ENCODE assay signal across 8 mouse cellular contexts in genomic region chr11:116167232-116167631, GRCm38 (mm10). TPM values are rescaled to one million over a fixed set of nuclear protein-coding genes. Genes with fewer than 3 reads are reported as not detected.
A peak's percentile ranks its signal among the peaks of the same experiment; 100 is the strongest.
DNase-seq lines count a peak whose midpoint lies in the region; ATAC-seq and TF ChIP-seq lines count a peak whose summit lies in the region.

No protein-coding gene starts in this region.

- TF ChIP-seq POLR2A in myocyte (IDR thresholded peaks at IDR 0.05; ENCODE audit: insufficient read length, low read depth) = no peak

- peak overlapping the region; percentile 67 for H3K4me3 ChIP-seq in lung, embryonic 14.5 days (ENCODE audit: low read depth, low read length)
- peak overlapping the region; percentile 81 for H3K4me3 ChIP-seq in hindbrain, embryonic 15.5 days
- H3K4me3 ChIP-seq in myocyte = peak overlapping the region; percentile 54

- peak overlapping the region; percentile 68 for H3K4me2 ChIP-seq in lung, embryonic 14.5 days
- peak overlapping the region; percentile 83 for H3K4me2 ChIP-seq in hindbrain, embryonic 15.5 days
- H3K4me2 ChIP-seq in myocyte (ENCODE audit: low read depth) = peak overlapping the region; percentile 97

- no peaks in the 10 kb centered on the region for H3K27me3 ChIP-seq in lung, embryonic 14.5 days (ENCODE audit: insufficient read depth, low read length)
- no peaks in the 10 kb centered on the region for H3K27me3 ChIP-seq in hindbrain, embryonic 15.5 days
- no peaks in the 10 kb centered on the region for H3K27me3 ChIP-seq in myocyte (ENCODE audit: control insufficient read depth, insufficient read depth, insufficient read length)

- peaks cover 18% of the 10 kb centered on the region for H3K79me2 ChIP-seq in myocyte (ENCODE audit: control insufficient read depth, insufficient read depth)

- H3K36me3 ChIP-seq in lung, embryonic 14.5 days (ENCODE audit: insufficient read depth) = peaks cover 49% of the 10 kb centered on the region
- H3K36me3 ChIP-seq in hindbrain, embryonic 15.5 days = peaks cover 20% of the 10 kb centered on the region
- H3K36me3 ChIP-seq in myocyte (ENCODE audit: control insufficient read depth, insufficient read depth) = peaks cover 9% of the 10 kb centered on the region

- peak overlapping the region; percentile 76 for H3K9ac ChIP-seq in lung, embryonic 14.5 days
- H3K9ac ChIP-seq in hindbrain, embryonic 15.5 days = peak overlapping the region; percentile 74

- TF ChIP-seq CTCF in lung, embryonic 14.5 days (IDR thresholded peaks at IDR 0.05; ENCODE audit: low read depth) = no peak

- peaks cover 7% of the 10 kb centered on the region; the same call in 1 of the 2 replicates for H3K4me1 ChIP-seq in lung, embryonic 14.5 days (ENCODE audit: insufficient read depth)
- peaks cover 35% of the 10 kb centered on the region for H3K4me1 ChIP-seq in hindbrain, embryonic 15.5 days (replicated peaks)

- H3K9me3 ChIP-seq in lung, embryonic 14.5 days (ENCODE audit: low read depth, low read length) = no peaks in the 10 kb centered on the region
- no peaks in the 10 kb centered on the region for H3K9me3 ChIP-seq in hindbrain, embryonic 15.5 days

- peak; percentile 0; the same call in 1 of the 2 replicates for ATAC-seq in lung, embryonic 14.5 days (ENCODE audit: insufficient read depth)
- no peak for ATAC-seq in hindbrain, embryonic 15.5 days (ENCODE audit: low FRiP score, low read depth)

- peak; percentile 84 for DNase-seq in lung, embryonic 14.5 days
- DNase-seq in lung, postnatal 14 days = no peak
- DNase-seq in embryo, embryonic 10.5 days (ENCODE audit: low spot score) = peak; percentile 53
- no peak for DNase-seq in layer of hippocampus, postnatal 10 days (ENCODE audit: low spot score in 2 of 2)
- DNase-seq in adrenal gland, adult 8-10 months = no peak
- DNase-seq in kidney, adult 9 months = no peak

- peak overlapping the region; percentile 95 for H3K27ac ChIP-seq in lung, embryonic 14.5 days (ENCODE audit: low read depth)
- H3K27ac ChIP-seq in hindbrain, embryonic 15.5 days (replicated peaks) = peak overlapping the region; percentile 91

- 2% methylated on average over 6 of the region's 6 CpGs for WGBS in lung, embryonic 14.5 days
- WGBS in hindbrain, embryonic 15.5 days = 4% methylated on average over 6 of the region's 6 CpGs

- H3ac ChIP-seq in myocyte (ENCODE audit: control insufficient read depth, insufficient read length) = peak overlapping the region; percentile 14

TF ChIP-seq in myocyte, 11 proteins besides CTCF, POLR2A, EP300 and RAD21:
- TF ChIP-seq USF1 (IDR thresholded peaks at IDR 0.05; ENCODE audit: low read depth) (no peak), POLR2AphosphoS2 (IDR thresholded peaks at IDR 0.05; ENCODE audit: insufficient read length, low read depth) (no peak), MYOD1 (IDR thresholded peaks at IDR 0.05; ENCODE audit: control insufficient read depth in 1 of 3, insufficient read length in 2 of 3, low read depth in 2 of 3) (no peak), TCF12 (IDR thresholded peaks at IDR 0.05; ENCODE audit: insufficient read depth, poor library complexity, severe bottlenecking) (no peak), E2F4 (IDR thresholded peaks at IDR 0.05; ENCODE audit: insufficient read depth) (no peak), MYOG (IDR thresholded peaks at IDR 0.05; ENCODE audit: control insufficient read depth in 1 of 3, insufficient read depth in 1 of 3, insufficient read length in 2 of 3, low read depth in 2 of 3) (no peak), CEBPB (IDR thresholded peaks at IDR 0.05; ENCODE audit: insufficient read depth, poor library complexity, severe bottlenecking) (no peak), MAX (IDR thresholded peaks at IDR 0.05; ENCODE audit: low read depth) (no peak), REST (IDR thresholded peaks at IDR 0.05; ENCODE audit: insufficient read depth, insufficient read length) (no peak), SRF (IDR thresholded peaks at IDR 0.05; ENCODE audit: control insufficient read depth, insufficient read length, low read depth) (no peak), TCF3 (IDR thresholded peaks at IDR 0.05; ENCODE audit: insufficient read length, low read depth) (no peak)
TF ChIP-seq in myocyte: peak in this region for 0.

RNA-seq across cellular contexts. Expression of gene Fbf1, which starts 0.7 kb away (rescaled TPM):
- 30.9 and 35.2 TPM in 2 replicates for polyA plus RNA-seq in lung, embryonic 14.5 days (2014; fragmentation: Nextera tagmentation; extraction: Ambion mirVana)
- polyA plus RNA-seq in hindbrain, embryonic 15.5 days (2015; fragmentation: Nextera tagmentation; extraction: Ambion mirVana) = 55.7 and 59.0 TPM in 2 replicates
- 41.7 TPM for polyA plus RNA-seq in myocyte (2012; fragmentation: generic; extraction: Trizol)
- 10 to 100 TPM; 84.7 to 94.9 TPM for total RNA-seq in layer of hippocampus, postnatal 10 days (2021)
- total RNA-seq in adrenal gland, adult 8-10 months (2022) = 10 to 100 TPM; 47.7 to 69.4 (median 52.4) TPM

RNA-seq across cellular contexts. Expression of gene Mrpl38, which starts 28.6 kb away (rescaled TPM):
- 89.3 and 91.9 TPM in 2 replicates for polyA plus RNA-seq in lung, embryonic 14.5 days (2014; fragmentation: Nextera tagmentation; extraction: Ambion mirVana)
- polyA plus RNA-seq in hindbrain, embryonic 15.5 days (2015; fragmentation: Nextera tagmentation; extraction: Ambion mirVana) = 86.2 and 89.0 TPM in 2 replicates
- 141 TPM for polyA plus RNA-seq in myocyte (2012; fragmentation: generic; extraction: Trizol)
- total RNA-seq in layer of hippocampus, postnatal 10 days (2021) = 10 to 100 TPM; 55.6 to 64.8 TPM
- total RNA-seq in adrenal gland, adult 8-10 months (2022) = 100 to 1,000 TPM in 3 of 4 experiments, 10 to 100 TPM in 1; 97.5 to 112 (median 107) TPM

RNA-seq across cellular contexts. Expression of gene Ten1, which starts 31.4 kb away (rescaled TPM):
- 64.1 and 66.7 TPM in 2 replicates for polyA plus RNA-seq in lung, embryonic 14.5 days (2014; fragmentation: Nextera tagmentation; extraction: Ambion mirVana)
- polyA plus RNA-seq in hindbrain, embryonic 15.5 days (2015; fragmentation: Nextera tagmentation; extraction: Ambion mirVana) = 90.6 and 104 TPM in 2 replicates
- polyA plus RNA-seq in myocyte (2012; fragmentation: generic; extraction: Trizol) = 61.4 TPM
- total RNA-seq in layer of hippocampus, postnatal 10 days (2021) = 10 to 100 TPM; 39.0 to 46.2 TPM
- 10 to 100 TPM; 20.4 to 26.3 (median 23.6) TPM for total RNA-seq in adrenal gland, adult 8-10 months (2022)

RNA-seq across cellular contexts. Expression of gene Acox1, which starts 31.6 kb away (rescaled TPM):
- 21.4 and 22.1 TPM in 2 replicates for polyA plus RNA-seq in lung, embryonic 14.5 days (2014; fragmentation: Nextera tagmentation; extraction: Ambion mirVana)
- polyA plus RNA-seq in hindbrain, embryonic 15.5 days (2015; fragmentation: Nextera tagmentation; extraction: Ambion mirVana) = 60.6 and 61.4 TPM in 2 replicates
- polyA plus RNA-seq in myocyte (2012; fragmentation: generic; extraction: Trizol) = 36.4 TPM
- 100 to 1,000 TPM; 112 to 116 TPM for total RNA-seq in layer of hippocampus, postnatal 10 days (2021)
- total RNA-seq in adrenal gland, adult 8-10 months (2022) = 100 to 1,000 TPM; 158 to 197 (median 185) TPM

RNA-seq across cellular contexts. Expression of gene Trim65, which starts 36.3 kb away (rescaled TPM):
- polyA plus RNA-seq in lung, embryonic 14.5 days (2014; fragmentation: Nextera tagmentation; extraction: Ambion mirVana) = 3.7 and 3.9 TPM in 2 replicates
- 3.0 and 4.0 TPM in 2 replicates for polyA plus RNA-seq in hindbrain, embryonic 15.5 days (2015; fragmentation: Nextera tagmentation; extraction: Ambion mirVana)
- 1.9 TPM for polyA plus RNA-seq in myocyte (2012; fragmentation: generic; extraction: Trizol)
- total RNA-seq in layer of hippocampus, postnatal 10 days (2021) = 1 to 10 TPM; 5.3 to 5.5 TPM
- 10 to 100 TPM in 3 of 4 experiments, 1 to 10 TPM in 1; 9.6 to 13.7 (median 13.1) TPM for total RNA-seq in adrenal gland, adult 8-10 months (2022)

Comparison
In these comparisons a context has a peak if more than half of its experiments do, and no peak if none do; other contexts are left out.
1. DNase-seq: peak in lung, embryonic 14.5 days (single experiment) and embryo, embryonic 10.5 days (single experiment); none in lung, postnatal 14 days (single experiment), layer of hippocampus, postnatal 10 days (0 of 2), adrenal gland, adult 8-10 months (single experiment) and kidney, adult 9 months (single experiment).
2. Peak in every context shown above with its lines, with median percentiles within 50 percentile points of each other: H3K4me2 ChIP-seq and H3K4me3 ChIP-seq.